Mouse (Mus musculus): ENCODE measurements around the gene Nes. TPM values are rescaled to one million over a fixed set of nuclear protein-coding genes. Genes with fewer than 3 reads are reported as not detected.

Gene Nes
- polyA plus RNA-seq, 1 experiment from 2014 or later: 5.7 TPM

- TF ChIP-seq CTCF (IDR thresholded peaks at IDR 0.05; ENCODE audit: low read depth) (no peak), EP300 (optimal IDR thresholded peaks at IDR 0.05) (no peak)
- Histone ChIP-seq H3K9ac (ENCODE audit: low read length) (peak overlapping the region; percentile 13; the same call in 1 of the 2 replicates), H3K9me3 (ENCODE audit: control insufficient read depth, low read length) (no peaks in the 10 kb centered on the region), H3K27me3 (ENCODE audit: control insufficient read depth, insufficient read depth, low read length) (no peaks in the 10 kb centered on the region), H3K4me3 (ENCODE audit: low read depth, low read length) (no peak overlapping the region), H3K4me1 (replicated peaks; ENCODE audit: control insufficient read depth, insufficient read depth) (peaks cover 15% of the 10 kb centered on the region), H3K4me2 (replicated peaks; ENCODE audit: low read depth) (no peak overlapping the region), H3K36me3 (ENCODE audit: control insufficient read depth, insufficient read depth, low read length) (no peaks in the 10 kb centered on the region), H3K27ac (replicated peaks) (0 out of 2 replicates have a peak overlapping the region, but pooled peaks have one; percentile 53)
- ATAC-seq (ENCODE audit: low FRiP score, low TSS enrichment) (no peak), DNase-seq (ENCODE audit: low spot score) (no peak)
- 39% methylated on average over 12 of the region's 12 CpGs for WGBS
Observed at GRCm38 (mm10) chr3:87985505-87986320, 14.8 kb downstream of the Nes start.

- peaks cover 15% of the 10 kb centered on the region for H3K4me1 ChIP-seq (replicated peaks; ENCODE audit: control insufficient read depth, insufficient read depth)
- WGBS: 0% methylated on average over 17 of the region's 17 CpGs
- no peaks in the 10 kb centered on the region for H3K36me3 ChIP-seq (ENCODE audit: control insufficient read depth, insufficient read depth, low read length)
- peak overlapping the region; percentile 43; the same call in 1 of the 2 replicates for H3K9ac ChIP-seq (ENCODE audit: low read length)
- H3K27ac ChIP-seq (replicated peaks): no peak overlapping the region
- H3K9me3 ChIP-seq (ENCODE audit: control insufficient read depth, low read length): no peaks in the 10 kb centered on the region
- TF ChIP-seq CTCF (IDR thresholded peaks at IDR 0.05; ENCODE audit: low read depth) (peak; percentile 99), EP300 (optimal IDR thresholded peaks at IDR 0.05) (no peak)
- H3K27me3 ChIP-seq (ENCODE audit: control insufficient read depth, insufficient read depth, low read length): no peaks in the 10 kb centered on the region
- DNase-seq (ENCODE audit: low spot score) (peak; percentile 97), ATAC-seq (ENCODE audit: low FRiP score, low TSS enrichment) (peak; percentile 91)
- peak overlapping the region; percentile 65 for H3K4me2 ChIP-seq (replicated peaks; ENCODE audit: low read depth)
- peak overlapping the region; percentile 33 for H3K4me3 ChIP-seq (ENCODE audit: low read depth, low read length)
Observed at GRCm38 (mm10) chr3:87986868-87987267, 16.0 kb downstream of the Nes start.

GRCm38 (mm10) chr3:87987633-87988032, 16.8 kb downstream of the Nes start:
- Histone ChIP-seq H3K27ac (replicated peaks) (no peak overlapping the region), H3K9ac (ENCODE audit: low read length) (peak overlapping the region; percentile 43; the same call in 1 of the 2 replicates), H3K4me3 (ENCODE audit: low read depth, low read length) (peak overlapping the region; percentile 33), H3K36me3 (ENCODE audit: control insufficient read depth, insufficient read depth, low read length) (no peaks in the 10 kb centered on the region), H3K9me3 (ENCODE audit: control insufficient read depth, low read length) (no peaks in the 10 kb centered on the region), H3K4me1 (replicated peaks; ENCODE audit: control insufficient read depth, insufficient read depth) (peaks cover 12% of the 10 kb centered on the region), H3K4me2 (replicated peaks; ENCODE audit: low read depth) (peak overlapping the region; percentile 65), H3K27me3 (ENCODE audit: control insufficient read depth, insufficient read depth, low read length) (no peaks in the 10 kb centered on the region)
- DNase-seq (ENCODE audit: low spot score): no peak
- ATAC-seq (ENCODE audit: low FRiP score, low TSS enrichment): peak; percentile 3; the same call in 1 of the 2 replicates
- under 1% methylated on average over 15 of the region's 15 CpGs for WGBS
- no peak for TF ChIP-seq EP300 (optimal IDR thresholded peaks at IDR 0.05)
- TF ChIP-seq CTCF (IDR thresholded peaks at IDR 0.05; ENCODE audit: low read depth): peak; percentile 15; the same call in 1 of the 2 replicates

GRCm38 (mm10) chr3:87988068-87988467, 17.2 kb downstream of the Nes start:
- 11% methylated on average over 15 of the region's 15 CpGs for WGBS
- Histone ChIP-seq H3K4me1 (replicated peaks; ENCODE audit: control insufficient read depth, insufficient read depth) (peaks cover 8% of the 10 kb centered on the region), H3K4me3 (ENCODE audit: low read depth, low read length) (peak overlapping the region; percentile 33), H3K9ac (ENCODE audit: low read length) (no peak overlapping the region), H3K4me2 (replicated peaks; ENCODE audit: low read depth) (peak overlapping the region; percentile 65), H3K27me3 (ENCODE audit: control insufficient read depth, insufficient read depth, low read length) (no peaks in the 10 kb centered on the region), H3K36me3 (ENCODE audit: control insufficient read depth, insufficient read depth, low read length) (no peaks in the 10 kb centered on the region), H3K9me3 (ENCODE audit: control insufficient read depth, low read length) (no peaks in the 10 kb centered on the region), H3K27ac (replicated peaks) (no peak overlapping the region)
- DNase-seq (ENCODE audit: low spot score) (no peak), ATAC-seq (ENCODE audit: low FRiP score, low TSS enrichment) (no peak)
- no peak for TF ChIP-seq CTCF (IDR thresholded peaks at IDR 0.05; ENCODE audit: low read depth)
- TF ChIP-seq EP300 (optimal IDR thresholded peaks at IDR 0.05): no peak

- Histone ChIP-seq H3K4me1 (replicated peaks; ENCODE audit: control insufficient read depth, insufficient read depth) (peaks cover 3% of the 10 kb centered on the region; the same call in 1 of the 2 replicates), H3K9ac (ENCODE audit: low read length) (no peak overlapping the region), H3K36me3 (ENCODE audit: control insufficient read depth, insufficient read depth, low read length) (no peaks in the 10 kb centered on the region), H3K27me3 (ENCODE audit: control insufficient read depth, insufficient read depth, low read length) (no peaks in the 10 kb centered on the region; the same call in 1 of the 2 replicates), H3K9me3 (ENCODE audit: control insufficient read depth, low read length) (no peaks in the 10 kb centered on the region), H3K4me3 (ENCODE audit: low read depth, low read length) (no peak overlapping the region), H3K4me2 (replicated peaks; ENCODE audit: low read depth) (no peak overlapping the region), H3K27ac (replicated peaks) (no peak overlapping the region)
- 32% methylated on average over 10 of the region's 10 CpGs for WGBS
- no peak for ATAC-seq (ENCODE audit: low FRiP score, low TSS enrichment)
- TF ChIP-seq EP300 (optimal IDR thresholded peaks at IDR 0.05): no peak
- DNase-seq (ENCODE audit: low spot score): no peak
Observed at GRCm38 (mm10) chr3:87989935-87990334, 19.1 kb downstream of the Nes start.

GRCm38 (mm10) chr3:87993436-87993835, 22.6 kb downstream of the Nes start:
- no peak overlapping the region for H3K27ac ChIP-seq (replicated peaks)
- 2% methylated on average over 6 of the region's 6 CpGs for WGBS
- TF ChIP-seq CTCF (IDR thresholded peaks at IDR 0.05; ENCODE audit: low read depth) (no peak), EP300 (optimal IDR thresholded peaks at IDR 0.05) (no peak)
- no peaks in the 10 kb centered on the region for H3K4me1 ChIP-seq (replicated peaks; ENCODE audit: control insufficient read depth, insufficient read depth)
- H3K4me2 ChIP-seq (replicated peaks; ENCODE audit: low read depth): no peak overlapping the region
- ATAC-seq (ENCODE audit: low FRiP score, low TSS enrichment) (no peak), DNase-seq (ENCODE audit: low spot score) (peak; percentile 69)
- no peaks in the 10 kb centered on the region for H3K9me3 ChIP-seq (ENCODE audit: control insufficient read depth, low read length)
- H3K36me3 ChIP-seq (ENCODE audit: control insufficient read depth, insufficient read depth, low read length): no peaks in the 10 kb centered on the region
- no peak overlapping the region for H3K4me3 ChIP-seq (ENCODE audit: low read depth, low read length)
- H3K27me3 ChIP-seq (ENCODE audit: control insufficient read depth, insufficient read depth, low read length): peaks cover 4% of the 10 kb centered on the region; the same call in 1 of the 2 replicates
- H3K9ac ChIP-seq (ENCODE audit: low read length): no peak overlapping the region
